Mouse (Mus musculus): ENCODE measurements around the gene Dnajb8. TPM values are rescaled to one million over a fixed set of nuclear protein-coding genes. Genes with fewer than 3 reads are reported as not detected.

Dnajb8 gene
- total and polyA plus RNA-seq, 3 experiments, result not detected

GRCm38 (mm10) chr6:88205386-88205700 is 16.7 kb upstream of the Dnajb8 start:
- H3K4me1 ChIP-seq (ENCODE audit: control insufficient read depth in 1 of 2, insufficient read depth in 2 of 2), result peaks cover 0 to 17% of the 10 kb centered on the region in 2 experiments; a peak in 3 of 4 replicates
- TF ChIP-seq GABPA (IDR thresholded peaks at IDR 0.05; ENCODE audit: insufficient replicate concordance, low read depth, low read length) (no peak), PAX5 (IDR thresholded peaks at IDR 0.05; ENCODE audit: low read length) (no peak), MAX (IDR thresholded peaks at IDR 0.05; ENCODE audit: low read length) (no peak), POLR2A (IDR thresholded peaks at IDR 0.05; ENCODE audit: low read depth, low read length) (no peak), RCOR1 (conservative IDR thresholded peaks at IDR 0.05; ENCODE audit: low read depth, low read length) (no peak), BHLHE40 (IDR thresholded peaks at IDR 0.05; ENCODE audit: low read depth, low read length) (no peak)
- H3K27ac ChIP-seq (ENCODE audit: insufficient read depth, low read depth), result no peak overlapping the region
- no peak for DNase-seq (ENCODE audit: extremely low read depth)
- H3K4me3 ChIP-seq (replicated peaks in 1 of 3; ENCODE audit: low read depth in 2 of 3, low read length in 2 of 3, poor library complexity in 1 of 3), result no peak overlapping the region
- H3K9ac ChIP-seq (ENCODE audit: insufficient read depth, low read depth), result no peak overlapping the region
- no peaks in the 10 kb centered on the region for H3K79me2 ChIP-seq (replicated peaks; ENCODE audit: control insufficient read depth, extremely low read depth, insufficient read depth, poor library complexity, severe bottlenecking)
- dilution Hi-C loops (cut with MboI; ENCODE audit: extremely low pct_ligation_motif_present, extremely low pct_unique_long_range_greater_than_20kb, low sequenced_read_pairs), result no loop called here
- in situ Hi-C loops (cut with MboI; ENCODE audit: low pct_ligation_motif_present, low pct_unique_long_range_greater_than_20kb, low sequenced_read_pairs), result no loop called here
- H3K27me3 ChIP-seq (replicated peaks), result peaks cover 40% of the 10 kb centered on the region
- H3K4me2 ChIP-seq (ENCODE audit: insufficient read depth, low read depth, poor library complexity, severe bottlenecking), result no peak overlapping the region
- H3K9me3 ChIP-seq (replicated peaks; ENCODE audit: low read length), result no peaks in the 10 kb centered on the region
- H3K36me3 ChIP-seq (replicated peaks in 1 of 2; ENCODE audit: control insufficient read depth in 1 of 2, insufficient read depth in 1 of 2, low read length in 1 of 2), result no peaks in the 10 kb centered on the region

- TF ChIP-seq EP300 (IDR thresholded peaks at IDR 0.05; ENCODE audit: low read length) (no peak), USF2 (conservative IDR thresholded peaks at IDR 0.05; ENCODE audit: low read depth, low read length) (no peak), MAFK (IDR thresholded peaks at IDR 0.05; ENCODE audit: insufficient replicate concordance, low read length) (no peak), GABPA (IDR thresholded peaks at IDR 0.05; ENCODE audit: insufficient replicate concordance, low read depth, low read length) (no peak), ETS1 (conservative IDR thresholded peaks at IDR 0.05; ENCODE audit: low read depth, low read length) (no peak), MEF2A (IDR thresholded peaks at IDR 0.05; ENCODE audit: borderline replicate concordance, low read depth, low read length) (no peak), UBTF (IDR thresholded peaks at IDR 0.05; ENCODE audit: low read depth, low read length) (no peak), JUN (IDR thresholded peaks at IDR 0.05; ENCODE audit: insufficient read depth, low read depth, low read length) (no peak), NRF1 (IDR thresholded peaks at IDR 0.05; ENCODE audit: low read depth, low read length) (no peak), JUND (conservative IDR thresholded peaks at IDR 0.05; ENCODE audit: low read depth, low read length) (no peak), BHLHE40 (IDR thresholded peaks at IDR 0.05; ENCODE audit: low read depth, low read length) (no peak)
- H3K9me3 ChIP-seq (replicated peaks; ENCODE audit: low read length), result no peaks in the 10 kb centered on the region
- no peak overlapping the region for H3K4me3 ChIP-seq (replicated peaks in 1 of 3; ENCODE audit: low read depth in 2 of 3, low read length in 2 of 3, poor library complexity in 1 of 3)
- H3K27ac ChIP-seq (ENCODE audit: insufficient read depth, low read depth), result no peak overlapping the region
- H3K36me3 ChIP-seq (replicated peaks in 1 of 2; ENCODE audit: control insufficient read depth in 1 of 2, insufficient read depth in 1 of 2, low read length in 1 of 2), result no peaks in the 10 kb centered on the region
- in situ Hi-C loops (cut with MboI; ENCODE audit: low pct_ligation_motif_present, low pct_unique_long_range_greater_than_20kb, low sequenced_read_pairs) (no loop called here), dilution Hi-C loops (cut with MboI; ENCODE audit: extremely low pct_ligation_motif_present, extremely low pct_unique_long_range_greater_than_20kb, low sequenced_read_pairs) (no loop called here)
- H3K4me1 ChIP-seq (ENCODE audit: control insufficient read depth in 1 of 2, insufficient read depth in 2 of 2), result peaks cover 0 to 17% of the 10 kb centered on the region in 2 experiments; a peak in 3 of 4 replicates
- H3K27me3 ChIP-seq (replicated peaks), result peaks cover 36% of the 10 kb centered on the region
- DNase-seq (ENCODE audit: extremely low read depth), result no peak
- no peak overlapping the region; the same call in 1 of the 2 replicates for H3K4me2 ChIP-seq (ENCODE audit: insufficient read depth, low read depth, poor library complexity, severe bottlenecking)
- H3K79me2 ChIP-seq (replicated peaks; ENCODE audit: control insufficient read depth, extremely low read depth, insufficient read depth, poor library complexity, severe bottlenecking), result no peaks in the 10 kb centered on the region
- no peak overlapping the region for H3K9ac ChIP-seq (ENCODE audit: insufficient read depth, low read depth)
Observed at GRCm38 (mm10) chr6:88205937-88206336, 16.1 kb upstream of the Dnajb8 start.

Data from CH12.LX (cell line).